In the genomic region with DNA sequence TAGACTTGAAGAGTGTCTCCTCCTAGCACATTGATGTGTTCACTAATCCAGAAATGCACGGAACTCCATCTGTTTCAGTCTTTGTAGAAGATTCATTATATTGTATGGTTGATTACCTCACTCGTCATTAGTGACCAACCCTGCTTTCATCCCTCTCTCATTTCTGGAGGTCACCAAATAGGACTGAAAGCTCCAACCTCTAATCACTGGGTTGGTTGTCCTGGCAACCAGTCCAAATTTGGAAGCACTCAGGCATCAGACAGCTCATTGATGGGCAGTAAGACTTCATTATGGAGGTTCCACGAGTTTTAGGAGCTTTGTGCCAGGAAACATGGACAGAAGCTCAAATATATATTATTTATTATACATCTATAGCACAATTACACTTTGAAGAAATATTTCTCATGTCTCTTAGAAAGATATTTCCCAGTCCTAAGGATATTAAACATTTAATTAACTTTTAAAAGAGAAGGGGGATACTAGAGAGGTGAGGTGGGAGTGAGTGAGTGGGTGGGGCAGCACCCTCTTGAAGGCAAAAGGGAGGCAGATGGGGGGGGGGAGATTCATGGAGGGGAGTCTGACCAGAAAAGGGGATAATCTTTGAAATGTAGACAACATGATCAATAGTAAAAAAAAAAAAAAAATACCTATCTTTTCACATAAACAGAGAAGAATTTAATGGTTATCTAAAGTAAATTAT, we compare ENCODE assay signal across 20 mouse cellular contexts.
DNase-seq lines count a peak whose midpoint lies in the region; ATAC-seq and TF ChIP-seq lines count a peak whose summit lies in the region.
"Had no signal": no experiment of that assay in that cellular context is flagged by ENCODE, and none has a peak within 500 bp of the region (broad histone marks: within the 10 kb centered on the region; RNA-seq: fewer than 3 reads in every experiment).

No protein-coding gene starts in this region.

- H3K27ac ChIP-seq in embryonic facial prominence, embryonic 14.5 days (replicated peaks; ENCODE audit: low read depth, low read length): no peak overlapping the region
- no peak overlapping the region for H3K27ac ChIP-seq in embryonic facial prominence, embryonic 10.5 days (replicated peaks)
- H3K27ac ChIP-seq in forebrain, embryonic 12.5 days: no peak overlapping the region
- no peak overlapping the region for H3K27ac ChIP-seq in midbrain, postnatal 0 days (ENCODE audit: low read depth, low read length)
- H3K27ac ChIP-seq: embryonic facial prominence, embryonic 13.5 days; hindbrain, embryonic 13.5 days; limb, embryonic 13.5 days; liver, embryonic 15.5 days had no signal

- H3K9me3 ChIP-seq in embryonic facial prominence, embryonic 14.5 days (ENCODE audit: control insufficient read depth, low read length): no peaks in the 10 kb centered on the region
- H3K9me3 ChIP-seq in embryonic facial prominence, embryonic 10.5 days: no peaks in the 10 kb centered on the region
- H3K9me3 ChIP-seq in forebrain, embryonic 12.5 days: no peaks in the 10 kb centered on the region
- no peaks in the 10 kb centered on the region for H3K9me3 ChIP-seq in midbrain, postnatal 0 days (ENCODE audit: low read length)
- H3K9me3 ChIP-seq: embryonic facial prominence, embryonic 13.5 days; hindbrain, embryonic 13.5 days; limb, embryonic 13.5 days; liver, embryonic 15.5 days had no signal

- ATAC-seq in embryonic facial prominence, embryonic 14.5 days (ENCODE audit: low read depth): no peak
- peak; percentile 97 for ATAC-seq in forebrain, embryonic 12.5 days (ENCODE audit: low FRiP score)
- no peak for ATAC-seq in midbrain, postnatal 0 days (ENCODE audit: low FRiP score)
- no peak for ATAC-seq in CD4-positive, CD25-positive, alpha-beta regulatory T cell, adult 4 months
- ATAC-seq: intestine, postnatal 0 days; lung, postnatal 0 days had no signal

- peak; percentile 12 for DNase-seq in embryonic facial prominence, embryonic 14.5 days (ENCODE audit: low spot score)
- no peak for DNase-seq in embryonic facial prominence, embryonic 10.5 days (ENCODE audit: low spot score)
- DNase-seq in brain, embryonic 14.5 days (ENCODE audit: low read depth): peak; percentile 92
- DNase-seq in midbrain, postnatal 0 days (ENCODE audit: low spot score): peak; percentile 5
- DNase-seq in frontal cortex, postnatal 14 days (ENCODE audit: low spot score in 2 of 2): no peak
- no peak for DNase-seq in kidney, postnatal 36 days
- DNase-seq: cerebellum, adult 11-12 months; cerebellum, postnatal 25 days; heart, adult 11 months; kidney, postnatal 10 days; spleen, adult 18-20 months; thymus, adult 18-20 months had no signal

- H3K4me2 ChIP-seq in embryonic facial prominence, embryonic 14.5 days (ENCODE audit: low read depth, low read length): no peak overlapping the region
- no peak overlapping the region for H3K4me2 ChIP-seq in forebrain, embryonic 12.5 days
- no peak overlapping the region for H3K4me2 ChIP-seq in midbrain, postnatal 0 days (ENCODE audit: low read depth, low read length, poor library complexity, severe bottlenecking)
- H3K4me2 ChIP-seq: embryonic facial prominence, embryonic 13.5 days; hindbrain, embryonic 13.5 days; limb, embryonic 13.5 days; liver, embryonic 15.5 days had no signal

- H3K4me1 ChIP-seq in embryonic facial prominence, embryonic 14.5 days (ENCODE audit: control insufficient read depth, insufficient read depth, low read length): no peaks in the 10 kb centered on the region
- no peaks in the 10 kb centered on the region for H3K4me1 ChIP-seq in embryonic facial prominence, embryonic 10.5 days
- no peaks in the 10 kb centered on the region for H3K4me1 ChIP-seq in forebrain, embryonic 12.5 days
- H3K4me1 ChIP-seq in midbrain, postnatal 0 days (ENCODE audit: insufficient read depth, low read length): no peaks in the 10 kb centered on the region
- H3K4me1 ChIP-seq: embryonic facial prominence, embryonic 13.5 days; hindbrain, embryonic 13.5 days; limb, embryonic 13.5 days; liver, embryonic 15.5 days had no signal

- H3K36me3 ChIP-seq in embryonic facial prominence, embryonic 14.5 days (ENCODE audit: control insufficient read depth, insufficient read depth, low read length): no peaks in the 10 kb centered on the region
- no peaks in the 10 kb centered on the region for H3K36me3 ChIP-seq in embryonic facial prominence, embryonic 10.5 days (replicated peaks)
- H3K36me3 ChIP-seq in forebrain, embryonic 12.5 days (replicated peaks): no peaks in the 10 kb centered on the region
- H3K36me3 ChIP-seq in midbrain, postnatal 0 days (ENCODE audit: insufficient read depth, low read length): no peaks in the 10 kb centered on the region
- H3K36me3 ChIP-seq: embryonic facial prominence, embryonic 13.5 days; hindbrain, embryonic 13.5 days; limb, embryonic 13.5 days; liver, embryonic 15.5 days had no signal

- TF ChIP-seq POLR2A in brain, embryonic 14.5 days (IDR thresholded peaks at IDR 0.05; ENCODE audit: borderline replicate concordance, extremely low read depth, insufficient read depth, insufficient read length, poor library complexity, severe bottlenecking): no peak

- no peak overlapping the region for H3K9ac ChIP-seq in embryonic facial prominence, embryonic 14.5 days (ENCODE audit: low read depth, low read length)
- H3K9ac ChIP-seq in forebrain, embryonic 12.5 days: no peak overlapping the region
- no peak overlapping the region for H3K9ac ChIP-seq in midbrain, postnatal 0 days (replicated peaks; ENCODE audit: low read length, poor library complexity, severe bottlenecking)
- H3K9ac ChIP-seq: embryonic facial prominence, embryonic 13.5 days; hindbrain, embryonic 13.5 days; limb, embryonic 13.5 days; liver, embryonic 15.5 days had no signal

- no peak for TF ChIP-seq CTCF in brain, embryonic 14.5 days (IDR thresholded peaks at IDR 0.05; ENCODE audit: borderline replicate concordance, extremely low read depth, insufficient read depth, insufficient read length)
- TF ChIP-seq CTCF in midbrain, postnatal 0 days (IDR thresholded peaks at IDR 0.05): no peak

- no peaks in the 10 kb centered on the region for H3K27me3 ChIP-seq in embryonic facial prominence, embryonic 14.5 days (replicated peaks; ENCODE audit: control insufficient read depth, insufficient read depth, low read length)
- no peaks in the 10 kb centered on the region for H3K27me3 ChIP-seq in embryonic facial prominence, embryonic 10.5 days (replicated peaks; ENCODE audit: low read depth, poor library complexity, severe bottlenecking)
- H3K27me3 ChIP-seq in forebrain, embryonic 12.5 days: no peaks in the 10 kb centered on the region
- H3K27me3 ChIP-seq in midbrain, postnatal 0 days (ENCODE audit: insufficient read depth, low read length): no peaks in the 10 kb centered on the region
- H3K27me3 ChIP-seq: embryonic facial prominence, embryonic 13.5 days; hindbrain, embryonic 13.5 days; limb, embryonic 13.5 days; liver, embryonic 15.5 days had no signal

- no peak overlapping the region for H3K4me3 ChIP-seq in embryonic facial prominence, embryonic 14.5 days (ENCODE audit: low read depth, low read length)
- no peak overlapping the region for H3K4me3 ChIP-seq in embryonic facial prominence, embryonic 10.5 days
- no peak overlapping the region for H3K4me3 ChIP-seq in forebrain, embryonic 12.5 days (replicated peaks)
- no peak overlapping the region for H3K4me3 ChIP-seq in midbrain, postnatal 0 days (ENCODE audit: low read depth, low read length)
- H3K4me3 ChIP-seq: embryonic facial prominence, embryonic 13.5 days; hindbrain, embryonic 13.5 days; limb, embryonic 13.5 days; liver, embryonic 15.5 days had no signal

- 45% methylated on average over 3 of the region's 3 CpGs for WGBS in embryonic facial prominence, embryonic 14.5 days
- WGBS in embryonic facial prominence, embryonic 10.5 days: 37% methylated on average over 3 of the region's 3 CpGs
- WGBS in forebrain, embryonic 12.5 days: 6% methylated on average over 3 of the region's 3 CpGs
- whole genome bisulfite sequencing in midbrain, postnatal 0 days: 9% methylated on average over 3 of the region's 3 CpGs

Comparison
In these comparisons a context has a peak if more than half of its experiments do, and no peak if none do; other contexts are left out.
1. DNase-seq: peak in embryonic facial prominence, embryonic 14.5 days (single experiment), brain, embryonic 14.5 days (single experiment) and midbrain, postnatal 0 days (single experiment); none in embryonic facial prominence, embryonic 10.5 days (single experiment), frontal cortex, postnatal 14 days (0 of 2) and kidney, postnatal 36 days (0 of 2).